Mouse (Mus musculus) spleen, adult 12 weeks (tissue): Measurements from ENCODE around the gene Camk2d.

Experiments used
- DNase-seq: peaks from one replicate; pipeline ENCODE4 v3.0.0; 2022; ENCODE audit warnings: low spot score

The Camk2d gene

DNA sequence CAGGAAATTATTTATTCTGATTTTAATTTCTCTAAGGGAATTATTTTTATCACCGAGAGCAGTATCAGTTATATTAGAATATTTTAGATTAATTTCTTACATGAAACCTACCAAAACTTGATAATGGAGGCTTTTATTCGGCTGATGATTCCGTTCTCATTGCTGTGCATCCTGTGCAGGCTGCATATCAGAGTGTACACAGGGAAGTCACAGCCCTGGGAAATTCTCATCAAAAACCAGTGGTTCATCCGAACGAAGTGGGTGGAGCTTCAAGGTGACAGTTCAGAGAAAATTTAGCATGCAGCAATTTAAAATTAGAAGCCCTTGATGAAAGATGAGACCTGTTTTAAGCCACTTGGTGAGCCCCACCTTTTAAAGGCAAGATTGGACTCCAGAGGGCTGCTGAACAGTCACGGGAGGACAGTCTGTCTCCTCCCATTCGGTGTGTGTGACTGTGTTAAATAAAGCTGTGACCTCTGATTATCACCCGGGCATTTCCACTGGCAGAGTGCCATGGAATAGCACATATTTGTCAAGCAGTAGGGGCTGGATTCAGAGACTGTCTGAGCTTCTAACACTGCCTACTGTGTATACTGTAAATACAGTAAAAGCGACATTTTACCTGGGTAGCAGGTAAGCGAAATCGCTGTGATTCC lies 150.2 kb downstream of the Camk2d start:
- DNase-seq: no peak

DNA sequence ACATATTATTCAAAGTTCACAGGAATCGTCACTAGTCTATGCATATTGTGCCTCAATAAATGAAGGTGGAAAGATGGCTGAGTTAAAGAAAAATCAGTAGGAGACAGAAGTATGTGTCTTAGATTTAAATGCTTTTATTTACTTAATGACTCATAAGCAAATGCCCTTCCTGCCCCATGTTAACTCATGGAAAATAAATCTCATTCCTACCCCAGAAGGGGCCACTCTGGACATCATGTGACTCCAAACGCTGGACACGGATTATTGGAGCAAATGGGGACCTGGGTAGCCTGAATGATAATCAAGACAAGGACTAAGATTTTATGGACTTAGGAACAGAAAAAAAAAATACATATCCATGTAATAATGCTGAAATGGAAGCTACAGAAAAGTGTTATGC lies 151.5 kb downstream of the Camk2d start:
- DNase-seq: no peak

- DNase-seq: no peak
Observed at GRCm38 (mm10) chr3:126751377-126752098, 155.4 kb downstream of the Camk2d start.

GRCm38 (mm10) chr3:126752978-126753377 lies 156.9 kb downstream of the Camk2d start:
- no peak for DNase-seq

- no peak for DNase-seq
Observed at GRCm38 (mm10) chr3:126758398-126758797, 162.3 kb downstream of the Camk2d start.

GRCm38 (mm10) chr3:126760608-126761007 lies 164.5 kb downstream of the Camk2d start:
- no peak for DNase-seq

DNA sequence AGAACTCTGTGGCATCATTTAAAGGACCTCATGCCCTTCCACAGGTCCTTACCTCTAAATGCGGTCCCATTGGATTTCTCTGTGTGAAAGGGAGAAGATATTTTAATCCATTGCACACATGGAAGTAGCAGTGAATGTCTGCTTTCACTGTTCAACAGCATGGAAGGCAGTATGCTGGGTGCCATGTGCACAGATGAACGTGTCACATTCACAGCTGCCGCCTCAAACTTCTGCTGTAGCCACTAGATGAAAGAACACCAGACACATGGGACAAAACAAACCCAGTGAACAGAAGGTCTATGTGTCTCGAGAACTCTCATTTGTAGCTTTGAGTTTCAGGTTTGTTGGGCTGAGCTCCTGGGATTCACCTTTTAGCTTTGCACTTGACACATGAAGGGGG lies 168.6 kb downstream of the Camk2d start:
- DNase-seq: no peak

- DNase-seq: no peak
Observed at GRCm38 (mm10) chr3:126770056-126770455, 174.0 kb downstream of the Camk2d start.

DNA sequence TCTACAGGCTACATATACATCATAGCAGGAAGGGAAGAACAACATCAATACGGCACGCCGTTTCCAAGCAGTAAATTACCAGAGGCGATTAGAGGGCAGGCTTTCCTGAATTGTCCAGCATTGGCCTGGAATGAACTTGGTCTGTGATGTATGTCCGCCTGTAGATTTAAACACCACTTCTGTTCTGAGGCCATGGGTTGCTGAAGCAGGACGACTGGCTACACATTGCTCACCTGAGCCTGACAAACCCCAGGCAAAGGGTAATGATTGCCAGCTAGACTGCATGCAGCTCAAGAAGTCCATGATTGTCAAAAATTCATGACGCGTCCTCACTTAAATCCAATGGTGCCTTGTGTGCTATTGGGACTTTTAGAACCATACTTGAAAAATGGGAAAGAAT lies 174.9 kb downstream of the Camk2d start:
- DNase-seq: no peak

- peak; percentile 46 for DNase-seq
Observed at GRCm38 (mm10) chr3:126771541-126771940, 175.4 kb downstream of the Camk2d start.

GRCm38 (mm10) chr3:126776001-126776400 lies 179.9 kb downstream of the Camk2d start:
- no peak for DNase-seq

GRCm38 (mm10) chr3:126777101-126777500 lies 181.0 kb downstream of the Camk2d start:
- no peak for DNase-seq

DNA sequence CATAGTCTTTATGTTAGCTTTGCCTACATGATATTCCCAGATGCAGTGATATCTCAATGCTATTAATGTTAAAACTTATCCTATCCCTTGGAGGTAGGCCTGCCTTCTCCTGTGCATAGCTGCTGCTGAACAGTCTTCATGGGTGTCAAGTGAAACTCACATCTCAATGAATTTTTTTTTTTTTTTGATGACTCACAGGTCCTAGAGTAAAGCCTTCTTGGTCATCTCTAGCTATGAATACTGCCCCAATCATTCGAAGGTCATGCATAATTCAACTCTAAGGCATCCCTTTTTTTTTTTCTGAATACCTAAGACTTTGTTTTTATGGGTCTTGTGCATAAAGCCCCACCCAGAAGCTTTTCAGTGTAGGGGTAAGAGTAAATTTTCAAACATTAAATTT lies 181.8 kb downstream of the Camk2d start:
- DNase-seq: no peak

- DNase-seq: no peak
Observed at GRCm38 (mm10) chr3:126780014-126780615, 184.0 kb downstream of the Camk2d start.

DNA sequence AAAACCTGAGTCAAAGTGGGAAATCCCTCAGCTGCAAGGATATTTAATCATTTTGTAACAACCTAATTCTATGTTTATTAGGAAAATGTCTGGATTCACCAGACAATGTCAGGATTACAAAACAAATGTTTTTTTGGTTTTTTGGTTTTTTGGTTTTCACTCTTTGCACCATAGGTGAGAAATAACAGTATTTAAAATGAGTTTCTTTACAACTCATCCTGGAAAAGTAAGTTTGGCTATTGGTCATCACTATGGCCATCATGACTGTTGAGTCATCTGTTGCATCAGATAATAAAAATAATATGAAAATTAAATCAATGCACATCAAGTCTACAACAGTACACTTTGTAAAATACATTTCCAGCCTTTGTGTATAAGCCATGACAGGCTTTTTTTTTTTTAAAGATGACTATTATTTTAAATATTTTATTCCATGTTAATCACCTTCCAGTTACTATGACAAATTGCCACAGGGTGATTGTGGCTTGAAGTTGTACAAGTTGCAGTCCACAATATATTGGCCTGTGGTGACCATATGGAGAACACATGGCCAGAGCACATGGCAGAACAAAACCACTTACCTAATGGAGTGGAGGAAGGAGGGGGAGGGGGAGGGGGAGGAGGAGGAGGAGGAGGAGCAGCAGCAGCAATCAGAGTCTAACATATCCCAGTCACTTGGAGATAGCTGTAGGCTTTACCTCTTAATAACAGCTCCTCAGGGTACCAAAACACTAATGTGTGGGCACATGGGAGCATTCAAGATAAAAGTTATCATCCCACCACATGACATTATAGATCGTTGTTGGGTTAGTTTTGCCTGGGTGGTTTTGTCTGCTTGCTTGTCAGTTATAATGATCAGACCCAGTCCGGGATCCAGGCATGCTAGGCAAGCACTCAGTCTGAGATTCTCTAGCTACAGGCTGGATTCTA lies 197.2 kb downstream of the Camk2d start:
- no peak for DNase-seq

DNA sequence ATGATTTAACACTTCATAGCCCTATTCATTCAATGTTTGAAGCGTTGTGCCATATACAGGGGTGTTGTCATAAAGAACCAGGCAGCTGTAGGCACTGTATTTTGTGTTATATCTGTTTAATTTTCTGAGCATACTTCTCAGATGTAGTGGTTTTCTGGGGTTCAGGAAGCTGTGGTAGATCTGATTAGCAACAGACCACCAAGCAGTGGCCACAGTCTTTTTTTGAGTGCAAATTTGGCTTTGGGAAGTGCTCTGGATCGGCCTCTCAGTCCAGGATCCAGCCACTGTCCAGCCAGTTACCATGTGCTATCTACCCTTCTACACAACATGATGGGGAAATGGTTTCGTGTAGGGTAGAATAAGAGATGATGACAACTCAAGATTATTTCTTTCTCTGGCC lies 199.8 kb downstream of the Camk2d start:
- DNase-seq: no peak

GRCm38 (mm10) chr3:126797025-126797424 lies 200.9 kb downstream of the Camk2d start:
- DNase-seq: no peak

GRCm38 (mm10) chr3:126797810-126798209 lies 201.7 kb downstream of the Camk2d start:
- no peak for DNase-seq

GRCm38 (mm10) chr3:126802988-126803387 lies 206.9 kb downstream of the Camk2d start:
- no peak for DNase-seq

GRCm38 (mm10) chr3:126804968-126805367 lies 208.9 kb downstream of the Camk2d start:
- no peak for DNase-seq

DNA sequence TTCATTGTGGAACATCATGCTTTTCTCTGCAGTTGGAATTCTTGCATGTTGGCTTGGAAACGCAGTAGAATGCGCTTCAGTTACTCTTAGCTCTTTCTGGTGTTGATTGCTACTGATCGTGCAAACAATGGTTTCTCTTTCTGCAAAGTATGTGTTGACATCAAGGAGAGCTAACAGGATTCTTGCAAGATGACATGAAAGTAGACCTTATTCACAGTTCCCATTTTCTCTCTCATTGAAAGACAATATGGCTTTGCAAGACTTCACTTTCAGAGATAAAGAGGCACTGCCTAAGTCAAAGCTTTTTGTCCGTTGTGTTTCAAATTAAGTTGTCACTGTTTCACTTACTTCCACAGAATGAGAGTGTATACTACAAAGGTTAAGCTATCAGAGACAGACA lies 210.0 kb downstream of the Camk2d start:
- DNase-seq: no peak

- DNase-seq: no peak
Observed at GRCm38 (mm10) chr3:126809915-126810314, 213.8 kb downstream of the Camk2d start.
